Mouse (Mus musculus): ENCODE data around the gene Fam178b.

DNA sequence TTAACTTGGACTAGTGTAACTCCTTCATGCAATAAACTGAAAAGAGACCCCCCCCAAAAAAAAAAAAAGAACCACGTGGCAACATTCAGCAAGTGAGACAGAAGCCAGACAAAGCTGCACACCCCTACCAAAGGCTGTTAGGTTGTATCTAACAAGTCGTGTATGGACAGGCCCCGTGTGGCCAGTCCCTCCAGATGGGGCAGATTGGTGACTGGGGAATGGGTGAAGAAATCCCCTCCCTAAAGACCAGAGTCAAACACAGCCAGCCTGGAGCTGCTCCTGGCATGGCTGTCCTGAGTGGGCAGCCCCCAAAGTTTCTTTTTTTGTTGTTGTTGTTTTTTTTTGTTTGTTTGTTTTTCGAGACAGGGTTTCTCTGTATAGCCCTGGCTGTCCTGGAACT, 80.7 kb downstream of the Fam178b start:
- TF ChIP-seq POLR2A (IDR thresholded peaks at IDR 0.05; ENCODE audit: borderline replicate concordance, low read depth, low read length) (no peak), CTCF (IDR thresholded peaks at IDR 0.05; ENCODE audit: low read depth, low read length) (no peak)

All from bone marrow macrophage, adult 2 months (primary cell).